Mouse (Mus musculus) lung, adult 2 months (tissue): ENCODE measurements at regions not wholly inside any gene's neighbourhood (a gene's known extent, or its start where the extent isn't known, plus 50 kb on each side); places are given as distances from the start of the nearest gene placed in this dataset.

Experiments used
- DNase-seq: peaks from one replicate; pipeline ENCODE4 v3.0.0; 2022
- H3K4me1 ChIP-seq: fragments of 200-500 bp; 2 replicates; pipeline ENCODE4 v1.6.1; 2011; ENCODE audit warnings: low read length; ENCODE audit not compliant: control insufficient read depth, insufficient read depth
- H3K4me3 ChIP-seq: fragments of 200-500 bp; replicated peaks from 2 replicates; pipeline ENCODE3; 2011; ENCODE audit warnings: low read depth, mild to moderate bottlenecking, control low read depth, low read length; ENCODE audit errors: extremely low read depth
- CTCF ChIP-seq: fragments of 200-500 bp; IDR thresholded peaks from 2 replicates; pipeline ENCODE4 v1.5.1; 2011; ENCODE audit warnings: mild to moderate bottlenecking, low read length, control low read depth; ENCODE audit not compliant: insufficient read depth
- POLR2A ChIP-seq: fragments of 200-500 bp; IDR thresholded peaks from 2 replicates; pipeline ENCODE4 v1.6.1; 2011; ENCODE audit warnings: low read depth, mild to moderate bottlenecking, control low read depth, low read length, borderline replicate concordance; ENCODE audit errors: extremely low read depth
- WGBS: fragments of 180-500 bp; shearing (Covaris S2); methylation state at CpG from one replicate; pipeline ENCODE4 v1.1.7; 2018; 5-methylcytosine and 5-hydroxymethylcytosine counted together

DNA sequence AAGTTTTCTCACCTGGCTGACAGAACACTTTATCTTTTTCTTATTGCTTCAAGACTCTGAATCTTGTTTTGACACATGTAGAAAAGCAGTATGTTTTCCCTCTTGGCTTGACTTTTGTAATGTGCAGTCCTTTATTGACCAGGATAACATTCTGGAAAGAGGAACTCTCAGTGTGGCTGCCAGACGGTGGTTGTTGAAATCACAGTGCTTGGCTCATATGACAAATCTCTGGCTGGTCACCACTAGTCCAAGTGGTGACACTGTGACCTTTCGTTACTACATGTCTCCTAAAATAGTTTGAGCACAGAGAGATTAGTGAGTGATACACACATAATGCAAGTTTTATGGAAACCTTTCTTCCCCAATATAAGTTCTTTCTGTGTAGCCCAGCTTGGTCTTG, 97.1 kb upstream of the Gm6793 start:
- TF ChIP-seq CTCF (no peak), POLR2A (no peak)
- no peak for DNase-seq
- H3K4me1 ChIP-seq: no peaks in the 10 kb centered on the region
- no peak overlapping the region for H3K4me3 ChIP-seq
- WGBS: 48% methylated on average over 2 of the region's 2 CpGs

DNA sequence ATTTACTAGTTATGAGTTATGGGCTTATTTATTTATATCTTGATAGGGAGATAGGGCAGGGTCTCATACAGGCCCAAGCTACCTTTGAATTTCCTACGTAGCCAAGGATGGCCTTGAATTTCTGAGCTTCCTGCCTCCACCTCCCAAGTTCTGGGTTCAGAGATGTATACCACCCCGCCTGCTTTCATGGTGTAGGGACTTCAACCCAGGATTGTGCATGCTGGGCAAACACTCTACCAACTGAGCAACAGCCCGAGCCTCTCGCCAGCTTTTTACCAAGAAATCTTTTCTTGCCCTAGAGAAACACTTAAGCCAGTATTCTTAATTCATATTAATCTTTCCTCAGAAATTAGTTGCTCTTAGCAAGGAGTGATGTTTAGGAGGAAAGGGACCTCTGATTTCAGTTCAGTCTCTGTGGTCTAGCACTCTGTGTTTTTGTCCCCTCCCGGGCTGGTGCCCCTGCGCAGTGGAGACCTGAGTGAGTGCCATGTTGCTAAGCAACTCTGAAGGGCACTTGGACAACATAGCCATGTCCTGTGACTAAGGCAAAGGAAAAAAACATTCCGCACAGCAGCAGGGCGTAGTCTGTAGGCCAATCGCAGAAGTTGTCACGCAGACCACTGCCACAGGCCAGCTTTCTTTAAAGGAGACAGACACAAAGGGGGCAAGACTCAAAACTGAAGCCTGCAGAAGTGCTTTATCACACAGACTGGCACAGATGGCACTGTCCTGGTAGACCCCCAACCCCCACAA, 83.2 kb upstream of the Gm6793 start:
- Histone ChIP-seq H3K4me1 (peaks cover 3% of the 10 kb centered on the region), H3K4me3 (no peak overlapping the region)
- 64% methylated on average over 10 of the region's 10 CpGs for WGBS
- no peak for TF ChIP-seq CTCF
- TF ChIP-seq POLR2A: no peak; the same call in 1 of the 2 replicates
- peak; percentile 58 for DNase-seq

DNA sequence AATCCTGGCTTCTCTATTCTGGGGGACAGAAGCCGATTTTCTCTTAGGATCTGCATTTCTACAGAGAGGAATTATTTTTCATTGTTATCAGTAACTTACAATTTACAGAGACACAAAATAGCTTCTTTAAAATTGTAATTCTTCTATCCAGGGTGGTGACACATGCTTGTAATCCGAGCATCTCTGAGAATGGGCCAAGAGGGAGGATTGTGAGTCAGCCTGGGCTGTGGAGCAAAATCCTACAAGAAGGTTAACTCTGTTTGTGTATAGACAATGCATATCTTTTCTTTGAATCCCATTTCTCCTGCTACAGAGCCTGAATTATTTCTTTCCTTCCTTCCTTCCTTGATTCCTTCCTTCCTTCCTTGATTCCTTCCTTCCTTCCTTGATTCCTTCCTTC, 80.0 kb upstream of the Gm6793 start:
- no peak for DNase-seq
- WGBS: 74% methylated on average over 2 of the region's 2 CpGs
- no peak overlapping the region for H3K4me3 ChIP-seq
- TF ChIP-seq POLR2A (no peak), CTCF (no peak)
- peaks cover 3% of the 10 kb centered on the region for H3K4me1 ChIP-seq

DNA sequence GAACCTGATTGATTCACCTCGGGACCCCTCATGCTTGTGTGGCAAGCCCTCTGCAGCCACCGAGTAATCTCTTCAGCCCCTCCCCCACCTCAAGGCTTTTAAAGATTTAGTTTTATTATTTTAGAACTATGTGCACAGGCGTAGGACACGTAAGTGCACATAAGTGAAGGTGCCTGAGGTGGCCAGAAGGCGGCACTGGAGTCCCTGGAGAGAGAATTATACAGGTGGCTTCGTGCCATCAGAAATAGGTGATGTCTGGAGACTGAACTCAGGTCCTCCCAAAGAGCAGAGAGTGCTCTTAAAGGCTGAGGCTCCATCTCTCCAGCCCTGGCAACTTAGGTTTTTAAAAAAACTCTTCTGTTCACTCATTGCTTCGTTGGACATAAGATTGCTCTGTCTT, 78.7 kb upstream of the Gm6793 start:
- WGBS: 61% methylated on average over 7 of the region's 7 CpGs
- TF ChIP-seq POLR2A (no peak), CTCF (peak; percentile 39; the same call in 1 of the 2 replicates)
- no peak overlapping the region for H3K4me3 ChIP-seq
- peaks cover 2% of the 10 kb centered on the region for H3K4me1 ChIP-seq
- peak; percentile 4 for DNase-seq

DNA sequence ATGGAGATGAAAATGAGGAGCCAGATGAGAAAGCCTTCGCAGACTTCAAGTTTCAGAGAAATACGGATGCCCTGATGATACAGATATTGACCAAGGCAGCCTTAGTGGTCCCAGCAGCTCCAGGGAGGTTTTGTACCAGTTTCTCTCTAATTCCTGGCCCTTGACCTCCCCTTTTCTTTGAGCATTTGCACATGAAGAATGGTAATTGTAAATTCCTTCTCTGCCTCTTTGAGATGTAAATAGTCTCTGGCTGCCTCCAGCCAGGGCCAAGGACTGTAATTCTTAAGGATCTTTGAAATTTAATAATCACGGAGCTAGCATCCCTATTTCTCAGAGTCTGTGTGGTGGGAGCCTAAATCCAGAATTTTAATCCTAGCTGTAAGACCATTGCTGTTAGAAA, 78.0 kb upstream of the Gm6793 start:
- 58% methylated on average over 3 of the region's 3 CpGs for WGBS
- no peak overlapping the region for H3K4me3 ChIP-seq
- TF ChIP-seq CTCF: no peak
- no peak for TF ChIP-seq POLR2A
- H3K4me1 ChIP-seq: no peaks in the 10 kb centered on the region
- no peak for DNase-seq

DNA sequence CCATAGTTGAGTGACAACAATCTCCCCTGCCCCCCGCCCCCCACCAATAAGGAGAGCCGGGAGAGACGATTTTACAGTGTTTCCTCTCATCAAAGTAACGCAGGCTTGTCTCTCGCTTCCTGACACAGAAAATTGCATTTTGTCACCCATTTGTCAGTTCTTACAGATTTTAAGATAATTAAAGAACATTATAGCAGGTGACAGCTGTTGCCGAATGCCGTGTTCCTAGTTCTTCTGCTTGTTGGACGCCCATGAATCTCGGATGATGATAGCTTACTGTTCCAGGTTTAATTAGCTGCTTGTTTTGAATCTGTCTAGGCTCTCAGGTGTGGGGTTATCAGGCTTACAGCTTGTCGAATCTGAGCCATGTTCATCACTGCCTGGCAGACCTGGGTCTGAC, 63.8 kb upstream of the Gm6793 start:
- Histone ChIP-seq H3K4me1 (no peaks in the 10 kb centered on the region), H3K4me3 (no peak overlapping the region)
- no peak for DNase-seq
- no peak for TF ChIP-seq POLR2A
- no peak for TF ChIP-seq CTCF
- 61% methylated on average over 10 of the region's 10 CpGs for WGBS

DNA sequence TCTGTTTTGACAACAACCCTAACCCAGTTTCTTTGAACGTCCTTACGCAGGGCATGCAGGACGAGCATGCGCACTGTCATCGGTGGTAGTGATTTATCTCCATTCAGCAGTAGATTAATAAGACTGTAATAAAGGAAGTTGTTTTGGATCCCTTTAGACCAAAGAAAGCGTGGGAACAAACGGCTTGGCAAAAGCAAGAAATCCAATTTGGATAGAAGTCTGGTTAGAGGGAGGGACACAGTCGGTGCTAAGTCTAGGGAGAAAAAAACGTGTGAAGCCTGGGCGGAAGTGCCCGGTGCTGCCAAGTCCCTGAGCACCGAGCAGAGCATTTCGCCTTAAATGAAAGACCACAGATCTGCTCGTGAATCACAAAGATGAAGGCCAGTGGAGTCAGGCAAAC, 57.4 kb upstream of the Gm6793 start:
- Histone ChIP-seq H3K4me1 (no peaks in the 10 kb centered on the region), H3K4me3 (no peak overlapping the region)
- DNase-seq: no peak
- no peak for TF ChIP-seq CTCF
- TF ChIP-seq POLR2A: no peak
- 75% methylated on average over 14 of the region's 14 CpGs for WGBS

DNA sequence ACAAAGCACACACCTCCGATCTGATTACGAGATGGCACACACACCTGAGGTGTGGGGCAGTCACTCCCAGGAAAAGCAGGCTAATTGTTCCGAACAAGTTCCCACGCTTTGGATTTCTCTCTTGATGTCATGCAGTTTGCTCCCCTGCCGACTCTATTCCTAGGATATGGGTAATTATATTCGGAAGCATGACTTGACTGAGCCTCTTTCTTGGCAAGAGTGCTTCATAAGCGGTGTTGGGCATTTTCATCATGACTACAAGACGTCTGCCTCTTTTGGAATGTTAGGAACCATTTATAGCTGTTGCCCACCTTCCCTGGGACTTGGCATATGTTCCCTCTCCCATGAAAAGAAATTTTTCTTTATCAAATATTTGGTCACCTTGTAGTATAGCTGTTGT, 55.4 kb upstream of the Gm6793 start:
- H3K4me3 ChIP-seq: no peak overlapping the region
- no peak for TF ChIP-seq CTCF
- no peak for TF ChIP-seq POLR2A
- H3K4me1 ChIP-seq: no peaks in the 10 kb centered on the region
- no peak for DNase-seq
- 81% methylated on average over 8 of the region's 8 CpGs for WGBS
